In the genomic region with DNA sequence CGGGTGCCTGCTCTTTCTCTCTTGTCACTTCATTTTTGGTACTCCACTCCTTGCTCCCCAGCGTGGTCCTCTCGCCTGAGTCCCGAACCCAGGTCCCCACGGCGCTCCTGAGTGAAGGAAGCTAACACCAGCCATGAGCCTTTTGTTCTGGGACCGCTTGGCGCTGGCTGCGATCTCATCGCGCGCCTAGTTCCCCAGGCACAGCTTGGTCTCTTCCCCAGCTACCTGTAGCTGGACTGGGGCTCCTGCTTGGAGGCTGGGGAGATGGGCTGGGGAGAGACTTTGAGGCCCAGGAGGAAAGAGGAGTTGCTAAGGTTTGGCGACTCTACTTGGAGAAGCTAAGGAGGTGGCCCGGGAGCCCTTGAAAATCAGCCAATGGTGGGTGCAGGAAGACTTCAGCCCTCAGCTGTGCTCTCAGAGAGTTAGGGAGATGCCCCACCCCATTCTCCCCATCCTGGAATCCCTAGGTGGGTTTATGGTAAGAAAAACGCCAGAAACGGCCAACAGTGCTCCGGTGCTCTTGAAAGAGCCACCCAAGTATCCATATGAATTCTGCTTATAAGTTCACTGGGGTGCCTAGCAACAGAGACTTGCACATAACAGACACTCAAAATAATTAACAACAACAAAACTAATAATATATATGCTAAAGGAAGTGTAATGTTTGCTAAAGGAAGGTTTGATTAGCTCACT, we compare ENCODE assay signal across 9 mouse cellular contexts. TPM values are rescaled to one million over a fixed set of nuclear protein-coding genes. Genes with fewer than 3 reads are reported as not detected.
DNase-seq lines count a peak whose midpoint lies in the region; ATAC-seq and TF ChIP-seq lines count a peak whose summit lies in the region.
"Had no signal": no experiment of that assay in that cellular context is flagged by ENCODE, and none has a peak within 500 bp of the region (broad histone marks: within the 10 kb centered on the region; RNA-seq: fewer than 3 reads in every experiment).

No protein-coding gene starts in this region.

- no peaks in the 10 kb centered on the region for H3K9me3 ChIP-seq in heart, embryonic 15.5 days (replicated peaks)
- H3K9me3 ChIP-seq in hindbrain, embryonic 16.5 days (ENCODE audit: control insufficient read depth, low read length): no peaks in the 10 kb centered on the region
- no peaks in the 10 kb centered on the region for H3K9me3 ChIP-seq in midbrain, embryonic 15.5 days

- WGBS in heart, embryonic 15.5 days: 15% methylated on average over 17 of the region's 17 CpGs
- 5% methylated on average over 17 of the region's 17 CpGs for WGBS in hindbrain, embryonic 16.5 days
- WGBS in midbrain, embryonic 15.5 days: 5% methylated on average over 17 of the region's 17 CpGs

- H3K36me3 ChIP-seq in heart, embryonic 15.5 days: no peaks in the 10 kb centered on the region
- H3K36me3 ChIP-seq in hindbrain, embryonic 16.5 days (ENCODE audit: control insufficient read depth, insufficient read depth, low read length): no peaks in the 10 kb centered on the region
- H3K36me3 ChIP-seq in midbrain, embryonic 15.5 days (replicated peaks): no peaks in the 10 kb centered on the region

- no peak for TF ChIP-seq CTCF in bone marrow macrophage, adult 2 months (IDR thresholded peaks at IDR 0.05; ENCODE audit: low read depth, low read length)

- peaks cover 16% of the 10 kb centered on the region for H3K4me1 ChIP-seq in heart, embryonic 15.5 days (replicated peaks)
- H3K4me1 ChIP-seq in bone marrow macrophage, adult 2 months (ENCODE audit: control insufficient read depth, insufficient read depth, low read length): peaks cover 3% of the 10 kb centered on the region; the same call in 1 of the 2 replicates
- H3K4me1 ChIP-seq in hindbrain, embryonic 16.5 days (ENCODE audit: control insufficient read depth, insufficient read depth, low read depth, low read length): peaks cover 27% of the 10 kb centered on the region
- peaks cover 61% of the 10 kb centered on the region for H3K4me1 ChIP-seq in midbrain, embryonic 15.5 days

- H3K4me2 ChIP-seq in heart, embryonic 15.5 days: peak overlapping the region; percentile 98
- H3K4me2 ChIP-seq in hindbrain, embryonic 16.5 days (ENCODE audit: low read length): peak overlapping the region; percentile 79
- H3K4me2 ChIP-seq in midbrain, embryonic 15.5 days: peak overlapping the region; percentile 78

- H3K27ac ChIP-seq in heart, embryonic 15.5 days: no peak overlapping the region
- no peak overlapping the region for H3K27ac ChIP-seq in bone marrow macrophage, adult 2 months (ENCODE audit: insufficient read depth, low read depth, low read length)
- H3K27ac ChIP-seq in hindbrain, embryonic 16.5 days (ENCODE audit: low read depth, low read length): peak overlapping the region; percentile 98
- H3K27ac ChIP-seq in midbrain, embryonic 15.5 days: peak overlapping the region; percentile 94

- TF ChIP-seq POLR2A in bone marrow macrophage, adult 2 months (IDR thresholded peaks at IDR 0.05; ENCODE audit: borderline replicate concordance, low read depth, low read length): no peak

- H3K27me3 ChIP-seq in heart, embryonic 15.5 days: peaks cover 66% of the 10 kb centered on the region
- H3K27me3 ChIP-seq in hindbrain, embryonic 16.5 days (replicated peaks; ENCODE audit: control insufficient read depth, insufficient read depth, low read length): no peaks in the 10 kb centered on the region
- H3K27me3 ChIP-seq in midbrain, embryonic 15.5 days (replicated peaks): no peaks in the 10 kb centered on the region
- H3K27me3 ChIP-seq: Patski had no signal

- peak overlapping the region; percentile 63 for H3K4me3 ChIP-seq in heart, embryonic 15.5 days
- peak overlapping the region; percentile 65 for H3K4me3 ChIP-seq in bone marrow macrophage, adult 2 months (ENCODE audit: insufficient read depth, low read length)
- H3K4me3 ChIP-seq in hindbrain, embryonic 16.5 days (ENCODE audit: low read length): peak overlapping the region; percentile 64
- peak overlapping the region; percentile 55 for H3K4me3 ChIP-seq in midbrain, embryonic 15.5 days

- DNase-seq in heart, postnatal 4 days: no peak
- DNase-seq in urinary bladder, postnatal 25 days (ENCODE audit: low spot score): no peak
- DNase-seq in spleen, postnatal 4 days (ENCODE audit: low spot score in 2 of 2): no peak

- peak overlapping the region; percentile 19; the same call in 1 of the 2 replicates for H3K9ac ChIP-seq in heart, embryonic 15.5 days
- H3K9ac ChIP-seq in hindbrain, embryonic 16.5 days (ENCODE audit: low read depth, low read length): peak overlapping the region; percentile 85
- peak overlapping the region; percentile 73 for H3K9ac ChIP-seq in midbrain, embryonic 15.5 days

- 0 out of 2 replicates have a peak, but pooled peaks have one; percentile 8 for ATAC-seq in heart, embryonic 15.5 days (replicated peaks; ENCODE audit: insufficient number of reproducible peaks, insufficient read depth, low FRiP score, low read depth)
- no peak; the same call in 1 of the 2 replicates for ATAC-seq in hindbrain, embryonic 16.5 days
- peak; percentile 15; the same call in 1 of the 2 replicates for ATAC-seq in midbrain, embryonic 15.5 days (replicated peaks)
- no peak for ATAC-seq in erythroid progenitor cell, adult 5-6 weeks (replicated peaks; ENCODE audit: low FRiP score, poor library complexity, severe bottlenecking)

RNA-seq across cellular contexts. Expression of gene Kcnk10, which starts 2.8 kb away (rescaled TPM):
- 0.16 and 0.82 TPM in 2 replicates for polyA plus RNA-seq in heart, embryonic 15.5 days (2015; fragmentation: Nextera tagmentation; extraction: Ambion mirVana)
- not detected for total RNA-seq in heart, postnatal 4 days (2021)
- polyA plus RNA-seq in bone marrow macrophage, adult 2 months (2012; ENCODE audit: insufficient read depth, insufficient read length, missing spikeins): not detected in 2 replicates
- 33.9 and 35.0 TPM in 2 replicates for polyA plus RNA-seq in hindbrain, embryonic 16.5 days (2015; fragmentation: Nextera tagmentation; extraction: Ambion mirVana)
- 44.7 and 50.8 TPM in 2 replicates for polyA plus RNA-seq in midbrain, embryonic 15.5 days (2015; fragmentation: Nextera tagmentation; extraction: Ambion mirVana)
- total RNA-seq in erythroid progenitor cell, adult 5-6 weeks (2015; ENCODE audit: low replicate concordance): not detected in 2 replicates
- not detected in 2 replicates for total RNA-seq in erythroid progenitor cell, adult 5-6 weeks (2017; ENCODE audit: low replicate concordance)

RNA-seq across cellular contexts. Expression of gene Spata7, which starts 52.6 kb away (rescaled TPM):
- 10.6 and 10.9 TPM in 2 replicates for polyA plus RNA-seq in heart, embryonic 15.5 days (2015; fragmentation: Nextera tagmentation; extraction: Ambion mirVana)
- 10 to 100 TPM in 1 of 2 experiments, 1 to 10 TPM in 1; 9.8 to 10.6 TPM for total RNA-seq in heart, postnatal 4 days (2021)
- polyA plus RNA-seq in bone marrow macrophage, adult 2 months (2012; ENCODE audit: insufficient read depth, insufficient read length, missing spikeins): 6.2 and 7.4 TPM in 2 replicates
- polyA plus RNA-seq in hindbrain, embryonic 16.5 days (2015; fragmentation: Nextera tagmentation; extraction: Ambion mirVana): 30.9 and 35.9 TPM in 2 replicates
- 32.0 and 34.4 TPM in 2 replicates for polyA plus RNA-seq in midbrain, embryonic 15.5 days (2015; fragmentation: Nextera tagmentation; extraction: Ambion mirVana)
- 8.4 TPM in 1 of 2 replicates, not detected in the other for total RNA-seq in erythroid progenitor cell, adult 5-6 weeks (2015; ENCODE audit: low replicate concordance)
- total RNA-seq in erythroid progenitor cell, adult 5-6 weeks (2017; ENCODE audit: low replicate concordance): 1.4 and 3.2 TPM in 2 replicates

Comparison
In these comparisons a context has a peak if more than half of its experiments do, and no peak if none do; other contexts are left out.
1. ATAC-seq: peak in heart, embryonic 15.5 days (single experiment) and midbrain, embryonic 15.5 days (single experiment); none in hindbrain, embryonic 16.5 days (single experiment) and erythroid progenitor cell, adult 5-6 weeks (single experiment).
2. H3K27ac ChIP-seq: peak in hindbrain, embryonic 16.5 days (single experiment) and midbrain, embryonic 15.5 days (single experiment); none in heart, embryonic 15.5 days (single experiment) and bone marrow macrophage, adult 2 months (single experiment).
3. H3K9ac ChIP-seq: peak in every context shown above with its lines; median percentile 85 in hindbrain, embryonic 16.5 days; 73 in midbrain, embryonic 15.5 days; 19 in heart, embryonic 15.5 days.
4. RNA of gene Kcnk10, which starts 2.8 kb away (polyA plus RNA-seq): 44.7 to 50.8 TPM in midbrain, embryonic 15.5 days and 33.9 to 35.0 TPM in hindbrain, embryonic 16.5 days; 0.16 to 0.82 TPM in heart, embryonic 15.5 days and not detected in bone marrow macrophage, adult 2 months; every median in the first group is over 10 times any median in the second.
5. Peak in every context shown above with its lines, with median percentiles within 50 percentile points of each other: H3K4me2 ChIP-seq and H3K4me3 ChIP-seq.